Mouse (Mus musculus) splenic B cell, adult 2 months (primary cell): ENCODE measurements at regions not wholly inside any gene's neighbourhood (a gene's known extent, or its start where the extent isn't known, plus 50 kb on each side); places are given as distances from the start of the nearest gene placed in this dataset.

Experiments used
- DNase-seq: peaks from one replicate; pipeline ENCODE4 v3.0.0-alpha.2; 2011; ENCODE audit warnings: low read depth, low spot score
- H3K27me3 ChIP-seq: 2 replicates; pipeline ENCODE4 v1.6.1; 2012; ENCODE audit warnings: mild to moderate bottlenecking, low read length, moderate library complexity, mixed read lengths; ENCODE audit not compliant: control insufficient read depth, poor library complexity, insufficient read depth, severe bottlenecking
- H3K36me3 ChIP-seq: 2 replicates; pipeline ENCODE4 v1.6.1; 2012; ENCODE audit warnings: mild to moderate bottlenecking, low read length, moderate library complexity, mixed read lengths; ENCODE audit not compliant: control insufficient read depth, poor library complexity, insufficient read depth, severe bottlenecking

DNA sequence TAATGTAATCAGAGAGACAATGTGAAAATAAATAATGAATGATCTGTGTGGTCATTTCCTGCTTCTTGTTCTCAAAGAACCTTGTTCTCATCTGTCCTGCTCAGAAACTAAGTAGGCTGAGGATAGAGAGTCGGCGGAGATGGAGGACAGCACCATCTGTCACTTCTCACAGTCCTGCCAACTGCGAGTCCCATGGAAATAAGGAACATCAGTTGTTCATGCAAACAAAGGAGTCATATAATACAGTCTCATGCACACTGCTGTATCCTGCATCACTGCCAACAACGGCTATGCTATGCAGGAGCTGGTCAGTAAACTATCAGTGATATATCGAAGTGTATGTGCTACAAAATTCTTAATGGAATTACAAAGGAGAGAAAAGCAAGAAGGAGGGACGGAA is 285.7 kb upstream of the Mctp2 start:
- no peaks in the 10 kb centered on the region for H3K27me3 ChIP-seq
- no peak for DNase-seq
- H3K36me3 ChIP-seq: no peaks in the 10 kb centered on the region

DNA sequence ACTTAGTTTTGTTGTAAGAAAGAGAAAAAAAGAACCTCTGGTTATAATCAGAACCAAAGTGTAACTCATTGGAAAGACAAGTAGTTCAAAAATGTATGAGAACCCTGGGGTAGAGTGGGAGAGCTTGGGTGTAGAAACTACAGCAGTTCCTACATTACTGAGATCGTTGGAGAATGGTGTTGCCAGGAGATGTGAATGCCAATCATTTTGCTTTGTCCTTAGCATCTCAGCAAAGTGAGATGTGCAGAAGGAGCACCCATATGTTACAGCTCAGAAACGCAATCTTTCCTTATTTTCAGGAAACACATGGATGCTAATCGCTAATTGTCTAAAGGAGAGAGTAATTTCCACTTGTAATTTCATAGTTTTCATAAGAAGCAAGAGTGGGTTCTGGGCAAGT is 286.2 kb upstream of the Mctp2 start:
- Histone ChIP-seq H3K27me3 (no peaks in the 10 kb centered on the region), H3K36me3 (no peaks in the 10 kb centered on the region)
- DNase-seq: no peak

DNA sequence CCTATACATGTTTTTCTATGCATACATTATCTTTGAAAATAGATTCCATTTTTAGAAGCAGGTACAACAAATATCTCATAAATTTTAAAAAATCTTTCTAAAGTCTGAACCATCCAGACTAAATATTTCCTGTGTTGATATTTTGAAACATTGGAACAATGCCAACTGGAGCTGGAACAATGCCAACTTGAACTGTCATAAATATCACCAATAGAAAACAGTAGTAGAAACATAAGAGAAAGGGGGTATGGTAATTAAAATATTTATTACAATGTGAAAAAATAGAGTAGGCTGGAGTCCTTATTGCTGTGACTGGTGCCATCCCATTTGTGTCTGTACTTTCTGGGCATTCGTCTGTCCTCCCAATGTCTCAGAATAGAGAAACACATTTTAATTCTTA is 286.9 kb upstream of the Mctp2 start:
- no peak for DNase-seq
- Histone ChIP-seq H3K36me3 (no peaks in the 10 kb centered on the region), H3K27me3 (no peaks in the 10 kb centered on the region)

DNA sequence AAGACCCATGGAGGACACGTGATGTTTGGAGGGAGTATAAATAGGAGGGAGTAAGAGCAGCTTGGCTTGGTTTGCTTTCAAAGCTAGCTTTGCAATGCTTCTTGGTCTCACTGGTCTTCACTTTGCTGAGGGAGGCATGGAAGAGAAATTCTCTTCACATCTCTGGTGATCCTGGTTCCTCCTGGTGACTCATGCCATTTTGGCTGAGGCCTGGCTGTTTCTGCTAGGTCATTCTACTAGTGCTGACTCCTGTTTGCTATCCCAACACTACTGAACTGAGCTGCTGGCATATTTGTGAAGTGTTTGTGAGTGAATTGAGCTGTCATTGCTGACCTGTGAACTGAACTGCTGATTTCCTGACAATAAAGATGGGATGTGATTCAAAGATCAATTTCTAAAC is 288.3 kb upstream of the Mctp2 start:
- no peak for DNase-seq
- H3K27me3 ChIP-seq: no peaks in the 10 kb centered on the region
- H3K36me3 ChIP-seq: no peaks in the 10 kb centered on the region

DNA sequence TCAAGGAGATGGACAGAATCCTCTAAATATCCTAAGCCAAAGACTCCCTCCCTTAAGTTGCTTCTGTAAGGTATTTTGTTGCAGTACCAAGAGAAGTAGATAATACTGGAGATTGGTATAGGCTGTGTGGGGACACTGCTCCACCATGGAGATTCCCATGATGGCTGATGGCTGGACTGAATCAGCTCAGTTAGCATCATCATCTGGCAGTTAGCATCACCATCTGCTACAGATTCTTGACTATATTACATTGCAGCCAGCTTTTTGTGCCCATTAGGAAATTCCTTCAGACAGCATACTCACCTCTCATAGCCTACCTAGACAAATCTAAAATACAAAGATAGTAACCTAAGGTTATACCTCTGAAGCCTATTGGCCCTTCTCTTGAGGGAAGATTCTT is 290.6 kb upstream of the Mctp2 start:
- Histone ChIP-seq H3K27me3 (no peaks in the 10 kb centered on the region), H3K36me3 (no peaks in the 10 kb centered on the region)
- DNase-seq: no peak

DNA sequence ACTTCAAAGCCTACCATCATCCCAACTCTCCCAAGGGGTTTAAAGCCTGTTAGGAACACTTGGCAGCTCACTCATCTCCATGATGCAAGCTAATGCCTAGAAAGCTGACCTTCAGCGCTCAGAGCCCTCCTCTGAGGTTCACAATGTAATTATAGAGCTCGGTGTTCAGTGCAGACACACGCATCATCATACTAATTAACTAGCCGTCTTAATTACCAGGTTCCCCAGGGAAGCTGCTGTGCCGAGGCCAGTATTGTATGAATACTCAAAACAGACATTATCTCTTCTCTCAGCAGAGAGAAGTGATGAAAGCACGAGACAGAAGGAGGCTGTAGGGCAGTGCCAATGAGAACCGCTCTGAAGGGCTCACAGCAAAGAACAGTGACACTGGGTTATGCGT is 295.5 kb upstream of the Mctp2 start:
- no peaks in the 10 kb centered on the region for H3K27me3 ChIP-seq
- no peak for DNase-seq
- no peaks in the 10 kb centered on the region for H3K36me3 ChIP-seq

DNA sequence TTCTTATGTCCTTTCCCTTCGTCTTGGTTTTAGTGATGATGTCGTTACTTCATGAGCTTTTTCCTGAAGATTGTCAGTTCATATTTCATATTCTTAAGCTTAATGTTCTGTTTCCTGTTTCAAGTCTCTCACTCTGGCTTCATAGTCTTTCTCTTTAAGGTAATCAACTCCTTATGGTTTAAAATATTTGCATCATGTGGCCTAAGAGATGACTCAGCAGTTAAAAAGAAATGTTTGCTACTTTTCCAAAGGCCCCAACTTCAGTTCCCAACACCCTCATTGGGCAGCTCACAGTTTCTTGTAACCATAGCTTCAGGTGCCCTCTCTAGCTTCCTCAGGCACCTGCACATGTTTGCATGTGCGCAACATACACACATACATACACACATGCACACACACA is 303.4 kb upstream of the Mctp2 start:
- Histone ChIP-seq H3K36me3 (no peaks in the 10 kb centered on the region), H3K27me3 (no peaks in the 10 kb centered on the region)
- no peak for DNase-seq

DNA sequence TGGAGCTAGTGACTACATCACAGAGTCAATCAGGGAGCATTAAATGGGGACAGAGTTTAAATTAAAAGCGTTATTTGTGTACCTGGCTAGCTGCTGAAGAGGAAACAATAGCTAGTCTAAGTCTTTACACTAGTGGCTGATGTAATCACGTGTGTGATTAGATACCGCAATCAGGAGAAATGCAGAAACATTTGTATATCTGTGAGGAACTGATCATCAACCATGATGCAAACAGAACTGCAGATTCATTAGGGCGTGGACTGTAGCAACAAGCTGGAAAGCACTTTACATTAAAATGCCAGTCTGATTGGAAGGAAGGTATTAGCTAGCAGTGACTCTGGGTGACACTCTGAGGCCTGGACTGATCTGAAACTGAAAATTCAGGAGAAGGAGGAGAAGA is 308.8 kb upstream of the Mctp2 start:
- Histone ChIP-seq H3K36me3 (no peaks in the 10 kb centered on the region), H3K27me3 (no peaks in the 10 kb centered on the region)
- DNase-seq: no peak

DNA sequence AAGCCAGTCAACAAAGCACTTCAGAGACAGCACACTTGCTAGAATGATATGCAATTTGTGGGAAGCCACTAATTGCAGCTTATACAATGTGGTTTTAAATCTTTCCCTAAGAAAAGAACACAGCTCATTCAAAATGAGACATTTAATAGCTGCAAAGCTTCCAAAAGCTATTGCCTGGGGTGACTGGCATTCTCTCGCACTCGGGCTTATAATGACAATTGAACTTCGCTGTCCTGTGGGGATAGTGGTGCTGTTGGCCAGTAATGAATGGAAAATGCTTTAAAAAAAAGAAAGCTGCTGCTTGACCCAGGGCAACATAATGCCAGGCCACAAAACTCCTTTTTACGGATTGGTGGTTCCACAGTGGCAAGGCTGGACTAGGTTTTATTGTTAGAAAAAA is 321.0 kb upstream of the Mctp2 start:
- no peaks in the 10 kb centered on the region for H3K27me3 ChIP-seq
- no peak for DNase-seq
- H3K36me3 ChIP-seq: no peaks in the 10 kb centered on the region

DNA sequence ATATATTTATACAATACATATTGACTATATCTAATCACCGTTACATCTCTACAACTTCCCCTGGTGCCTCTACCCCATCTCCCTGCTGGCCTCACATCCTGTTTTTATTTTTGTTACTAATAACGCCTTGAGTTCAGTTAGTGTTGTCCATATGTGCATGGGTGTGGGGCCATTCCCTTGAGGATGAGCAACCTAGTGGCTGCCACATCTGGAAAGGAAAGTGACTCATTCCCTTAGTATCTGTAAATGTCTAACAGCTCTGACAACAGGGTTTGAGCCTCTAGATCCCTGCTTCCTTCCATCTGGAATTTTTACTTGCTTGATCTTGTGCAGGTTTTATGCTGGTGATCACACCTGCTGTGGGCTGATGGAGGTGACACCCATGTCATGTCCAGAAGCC is 333.2 kb upstream of the Mctp2 start:
- DNase-seq: no peak
- no peaks in the 10 kb centered on the region for H3K36me3 ChIP-seq
- H3K27me3 ChIP-seq: no peaks in the 10 kb centered on the region

DNA sequence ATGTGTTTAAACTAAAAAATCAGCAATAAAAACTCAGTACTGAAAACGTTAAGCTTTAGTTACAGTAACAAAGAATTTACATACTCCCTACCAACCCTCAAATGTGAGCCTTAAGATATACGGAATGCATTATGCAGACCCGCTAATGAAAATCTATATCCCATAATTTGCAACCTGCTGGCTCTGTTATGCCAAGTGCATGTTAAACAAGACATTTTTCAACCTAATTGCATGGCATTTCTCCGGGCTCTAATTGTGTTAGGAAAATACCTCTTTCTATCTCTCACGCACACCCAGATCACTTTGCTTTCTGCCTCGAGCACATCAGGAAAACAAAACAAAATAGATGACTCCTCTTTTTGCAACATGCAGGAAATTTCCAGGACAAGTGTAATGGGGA is 368.6 kb upstream of the Mctp2 start:
- no peaks in the 10 kb centered on the region for H3K36me3 ChIP-seq
- DNase-seq: no peak
- H3K27me3 ChIP-seq: no peaks in the 10 kb centered on the region

DNA sequence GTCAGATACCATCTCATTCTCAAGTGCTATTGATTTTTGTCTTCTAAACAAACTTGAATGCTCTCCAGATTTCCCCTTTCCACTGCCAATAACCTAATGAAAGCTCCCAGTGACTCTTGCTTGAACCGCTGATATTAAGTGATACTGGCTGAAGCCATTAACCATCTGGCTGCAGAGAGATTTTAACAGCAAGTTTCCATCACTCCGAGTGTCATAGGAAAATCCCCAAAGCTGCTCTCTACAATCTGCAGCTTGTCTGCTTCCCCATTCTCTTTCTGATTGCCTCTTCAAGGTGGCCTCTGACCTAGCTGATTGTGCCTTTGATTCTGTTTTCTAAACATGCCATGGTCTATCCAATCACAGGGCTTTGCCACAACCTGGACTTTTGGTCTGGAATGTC is 379.4 kb upstream of the Mctp2 start:
- no peaks in the 10 kb centered on the region for H3K27me3 ChIP-seq
- no peak for DNase-seq
- no peaks in the 10 kb centered on the region for H3K36me3 ChIP-seq

DNA sequence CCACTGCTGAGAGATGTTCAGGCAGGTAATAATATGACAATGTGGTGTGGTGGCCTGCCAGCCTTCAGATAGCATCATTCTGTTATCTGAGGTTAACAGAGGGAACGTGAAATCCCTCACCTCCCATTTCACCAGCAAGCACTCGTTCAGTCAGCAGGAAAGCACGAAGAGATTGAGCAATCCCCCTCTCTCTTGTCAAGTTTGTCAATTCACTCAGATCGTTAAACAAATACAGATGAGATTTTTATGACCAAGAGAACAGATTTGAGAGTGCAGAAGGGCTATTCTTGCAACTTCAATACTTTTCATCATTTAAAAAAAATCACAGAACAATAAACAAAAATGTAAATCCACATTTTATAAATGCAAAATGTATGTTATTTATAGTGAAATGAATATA is 380.9 kb upstream of the Mctp2 start:
- Histone ChIP-seq H3K36me3 (no peaks in the 10 kb centered on the region), H3K27me3 (no peaks in the 10 kb centered on the region)
- no peak for DNase-seq

DNA sequence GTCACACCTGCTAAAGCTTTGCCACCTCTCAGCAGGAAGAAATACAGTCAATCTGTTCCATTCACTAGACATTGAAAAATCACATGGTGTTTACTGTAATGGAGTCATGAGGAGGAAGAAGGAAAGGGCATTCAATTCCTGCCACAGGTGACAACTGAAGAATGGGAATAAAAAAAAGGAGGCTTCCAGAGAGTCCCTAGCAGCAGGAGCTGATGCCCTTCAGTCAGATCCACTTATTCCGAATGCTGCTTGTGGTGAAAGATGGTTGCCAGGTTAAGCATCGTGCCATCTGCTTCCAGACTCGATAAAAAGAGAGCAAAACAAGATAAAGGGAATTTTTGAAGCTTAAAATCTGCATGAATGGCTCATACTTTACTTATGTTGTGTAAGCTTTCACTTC is 385.0 kb upstream of the Mctp2 start:
- DNase-seq: no peak
- no peaks in the 10 kb centered on the region for H3K36me3 ChIP-seq
- H3K27me3 ChIP-seq: no peaks in the 10 kb centered on the region

DNA sequence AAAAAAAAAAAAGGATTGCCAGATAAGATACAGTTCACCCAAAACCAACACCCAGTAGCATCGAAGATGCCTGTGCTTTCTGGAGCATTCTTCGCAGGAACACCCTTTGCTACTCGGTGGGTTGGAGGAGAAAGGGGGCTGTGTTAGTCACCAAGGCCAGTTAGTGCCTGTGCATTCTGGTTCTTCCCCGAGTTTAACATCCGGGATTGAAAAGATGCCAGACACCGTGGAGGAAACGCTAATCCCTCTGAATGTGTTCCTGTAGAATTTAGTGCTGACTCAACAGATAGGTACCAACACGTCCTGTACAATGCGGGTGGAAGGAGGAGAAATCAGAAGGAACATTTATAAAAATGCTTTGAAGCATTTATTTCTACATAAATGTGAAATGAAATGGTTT is 385.5 kb upstream of the Mctp2 start:
- H3K27me3 ChIP-seq: no peaks in the 10 kb centered on the region
- DNase-seq: no peak
- H3K36me3 ChIP-seq: no peaks in the 10 kb centered on the region

DNA sequence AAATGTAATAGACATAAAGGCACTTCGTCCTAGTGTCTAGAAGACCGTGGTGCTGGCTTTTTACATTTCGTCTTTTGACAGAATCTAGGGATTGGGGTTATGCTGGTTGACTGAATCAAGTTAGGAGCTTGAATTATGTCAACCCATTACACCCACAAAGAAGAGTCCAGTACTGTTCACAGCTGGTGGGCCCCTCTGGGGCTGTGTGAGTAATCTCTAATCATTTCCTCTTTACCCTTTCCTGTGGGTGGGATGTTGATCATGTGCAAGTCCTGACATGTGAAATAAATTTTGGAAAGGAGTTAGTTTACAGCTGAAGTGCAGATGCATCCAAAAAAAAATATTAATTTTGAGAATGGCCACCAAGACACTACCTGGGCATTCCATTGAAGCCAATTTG is 390.3 kb upstream of the Mctp2 start:
- no peak for DNase-seq
- H3K27me3 ChIP-seq: no peaks in the 10 kb centered on the region
- H3K36me3 ChIP-seq: no peaks in the 10 kb centered on the region
